Mouse (Mus musculus) ES-E14 (cell line): Measurements from ENCODE around the gene 4933430I17Rik. TPM values are rescaled to one million over a fixed set of nuclear protein-coding genes. Genes with fewer than 3 reads are reported as not detected.

Source experiments
- DNase-seq: peaks from one replicate; pipeline ENCODE4 v3.0.0-alpha.2; 2013; ENCODE audit warnings: low read depth, low spot score
- H3K27ac ChIP-seq: 2 replicates; pipeline ENCODE4 v1.5.1; 2012; ENCODE audit warnings: low read depth, mild to moderate bottlenecking, low read length, moderate library complexity, mixed read lengths; ENCODE audit not compliant: poor library complexity, insufficient read depth, severe bottlenecking
- H3K36me3 ChIP-seq: 2 replicates; pipeline ENCODE4 v1.6.1; 2012; ENCODE audit warnings: mild to moderate bottlenecking, low read length, moderate library complexity, mixed read lengths; ENCODE audit not compliant: control insufficient read depth, poor library complexity, insufficient read depth, severe bottlenecking
- H3K4me1 ChIP-seq, 2 experiments: fragments of 150-350 bp in 1 of 2; sonication (generic) in 1 of 2; 2 replicates each; pipeline ENCODE4 v1.6.1; 2012; ENCODE audit warnings: low read length in 2 of 2, mild to moderate bottlenecking in 1 of 2, mixed read lengths in 1 of 2; ENCODE audit not compliant: control insufficient read depth in 2 of 2, insufficient read depth in 2 of 2, poor library complexity in 1 of 2
- H3K4me3 ChIP-seq, 2 experiments: fragments of 150-350 bp in 1 of 2; sonication (generic) in 1 of 2; 2 replicates each; pipeline ENCODE4 v1.5.1; 2012; ENCODE audit warnings: low read length in 2 of 2, low read depth in 1 of 2, mild to moderate bottlenecking in 1 of 2, mixed read lengths in 1 of 2; ENCODE audit not compliant: insufficient read depth in 1 of 2, poor library complexity in 1 of 2, severe bottlenecking in 1 of 2
- H3K9ac ChIP-seq: 2 replicates; pipeline ENCODE4 v1.6.1; 2012; ENCODE audit warnings: low read depth, mild to moderate bottlenecking, low read length, mixed read lengths; ENCODE audit not compliant: poor library complexity, insufficient read depth, severe bottlenecking
- H3K9me3 ChIP-seq: fragments of 150-350 bp; sonication (generic); 2 replicates; pipeline ENCODE4 v1.6.1; 2012; ENCODE audit warnings: low read depth, mild to moderate bottlenecking, low read length; ENCODE audit not compliant: control insufficient read depth, insufficient read depth
- CHD2 ChIP-seq: IDR thresholded peaks from 2 replicates; pipeline ENCODE4 v1.6.1; 2014; ENCODE audit warnings: mild to moderate bottlenecking, low read depth, low read length, inconsistent platforms
- HCFC1 ChIP-seq: IDR thresholded peaks from 2 replicates; pipeline ENCODE4 v1.6.1; 2012; ENCODE audit warnings: low read length, inconsistent platforms, borderline replicate concordance; ENCODE audit not compliant: insufficient read depth
- MAFK ChIP-seq: IDR thresholded peaks from 2 replicates; pipeline ENCODE4 v1.6.1; 2014; ENCODE audit warnings: mild to moderate bottlenecking, low read depth, low read length, inconsistent platforms; ENCODE audit not compliant: insufficient read depth
- ZC3H11A ChIP-seq: IDR thresholded peaks from 2 replicates; pipeline ENCODE4 v1.6.1; 2012; ENCODE audit warnings: low read depth, mild to moderate bottlenecking, inconsistent platforms, low read length, borderline replicate concordance
- ZNF384 ChIP-seq: IDR thresholded peaks from 2 replicates; pipeline ENCODE4 v1.6.1; 2012; ENCODE audit warnings: low read depth, low read length, inconsistent platforms
- in situ Hi-C, 2 experiments: fragments of 600-800 bp; cut with MboI; formaldehyde crosslinking; loops; one replicate each; pipeline ENCODE4 v1.15.1; 2025; ENCODE audit warnings: low sequenced_read_pairs in 2 of 2, inconsistent platforms in 1 of 2; ENCODE audit not compliant: unreplicated experiment in 2 of 2
- total RNA-seq: library from RNA; depleted of rRNA; stranded (reverse); fragments of 300-350 nt; gene quantifications from 2 replicates; pipeline ENCODE4 v1.2.3, GENCODE M21; 2012

The 4933430I17Rik gene
- total RNA-seq, 1 experiment: 0.27 TPM

GRCm38 (mm10) chr4:62479937-62480708, 45.0 kb upstream of the 4933430I17Rik start, which contains the start of gene Bspry:
Gene Bspry (plus strand): TSS chr4:62480053.
- no peak for TF ChIP-seq MAFK
- no peak for TF ChIP-seq ZC3H11A
- no peak for TF ChIP-seq HCFC1
- TF ChIP-seq ZNF384: no peak
- no peak for TF ChIP-seq CHD2
- Histone ChIP-seq H3K27ac (no peak within 1 kb of the TSS), H3K36me3 (no peaks in the 10 kb centered on the region), H3K4me1 (no peaks in the 10 kb centered on the region; a peak in 1 of 4 replicates), H3K4me3 (peak within 1 kb of the TSS; percentile 65 to 78), H3K9me3 (no peaks in the 10 kb centered on the region), H3K9ac (peak within 1 kb of the TSS; percentile 78)
- DNase-seq: peak; percentile 46
- in situ Hi-C loops: no loop called here

GRCm38 (mm10) chr4:62480709-62481605, 44.2 kb upstream of the 4933430I17Rik start:
- in situ Hi-C loops: no loop called here
- TF ChIP-seq CHD2: no peak
- no peak for TF ChIP-seq ZNF384
- TF ChIP-seq ZC3H11A: no peak
- no peak for TF ChIP-seq HCFC1
- no peak for TF ChIP-seq MAFK
- Histone ChIP-seq H3K9ac (no peak overlapping the region), H3K4me3 (peak overlapping the region in 1 of 2 experiments; percentile 78; a peak in 1 of 4 replicates), H3K36me3 (no peaks in the 10 kb centered on the region), H3K27ac (no peak overlapping the region), H3K4me1 (no peaks in the 10 kb centered on the region; a peak in 1 of 4 replicates), H3K9me3 (no peaks in the 10 kb centered on the region)
- DNase-seq: no peak

GRCm38 (mm10) chr4:62484928-62485327, 40.2 kb upstream of the 4933430I17Rik start:
- no peak overlapping the region for H3K9ac ChIP-seq
- H3K27ac ChIP-seq: no peak overlapping the region
- H3K36me3 ChIP-seq: peaks cover 7% of the 10 kb centered on the region; the same call in 1 of the 2 replicates
- no peak for TF ChIP-seq MAFK
- no peak for TF ChIP-seq HCFC1
- TF ChIP-seq ZC3H11A: no peak
- no peak for TF ChIP-seq CHD2
- TF ChIP-seq ZNF384: no peak
- H3K9me3 ChIP-seq: no peaks in the 10 kb centered on the region
- in situ Hi-C loops: no loop called here
- H3K4me3 ChIP-seq: no peak overlapping the region
- DNase-seq: no peak
- H3K4me1 ChIP-seq: peaks cover 0 to 4% of the 10 kb centered on the region in 2 experiments; a peak in 2 of 4 replicates

GRCm38 (mm10) chr4:62485450-62486161, 39.6 kb upstream of the 4933430I17Rik start:
- H3K9ac ChIP-seq: no peak overlapping the region
- DNase-seq: no peak
- H3K27ac ChIP-seq: no peak overlapping the region
- in situ Hi-C loops: no loop called here
- peaks cover 0 to 4% of the 10 kb centered on the region in 2 experiments; a peak in 2 of 4 replicates for H3K4me1 ChIP-seq
- H3K9me3 ChIP-seq: no peaks in the 10 kb centered on the region
- peaks cover 7% of the 10 kb centered on the region; the same call in 1 of the 2 replicates for H3K36me3 ChIP-seq
- no peak overlapping the region for H3K4me3 ChIP-seq
- TF ChIP-seq MAFK (no peak), ZC3H11A (no peak), HCFC1 (no peak), ZNF384 (no peak)
